20 mouse cellular contexts compared by ENCODE assay signal in the genomic region with DNA sequence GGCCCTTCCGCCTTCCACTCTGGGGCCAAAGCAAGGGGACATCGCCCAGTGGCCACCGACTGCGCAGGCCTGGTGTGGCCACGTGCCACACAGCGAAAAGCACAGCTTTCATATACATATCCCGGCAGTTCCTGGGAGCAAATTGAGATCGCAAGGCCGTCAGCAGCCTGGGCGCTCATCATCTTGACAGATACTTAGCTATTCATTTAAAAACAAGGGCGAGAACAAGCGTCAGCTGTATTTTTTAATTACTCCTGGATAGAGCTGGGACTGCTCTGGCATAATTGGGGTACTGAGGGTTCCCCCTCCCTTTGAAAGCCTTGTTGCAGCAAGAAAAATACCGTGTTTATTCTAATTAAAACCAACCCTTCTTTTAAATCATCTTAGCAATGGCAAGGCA.
DNase-seq lines count a peak whose midpoint lies in the region; ATAC-seq lines count a peak whose summit lies in the region.
"Had no signal": no experiment of that assay in that cellular context is flagged by ENCODE, and none has a peak within 500 bp of the region (broad histone marks: within the 10 kb centered on the region; RNA-seq: fewer than 3 reads in every experiment).

No protein-coding gene starts in this region.

- no peak overlapping the region for H3K4me3 ChIP-seq in midbrain, embryonic 10.5 days
- no peak overlapping the region for H3K4me3 ChIP-seq in midbrain, embryonic 11.5 days (ENCODE audit: low read depth, low read length)
- no peak overlapping the region for H3K4me3 ChIP-seq in forebrain, embryonic 12.5 days (replicated peaks)
- H3K4me3 ChIP-seq in hindbrain, embryonic 14.5 days (replicated peaks; ENCODE audit: low read length): no peak overlapping the region
- H3K4me3 ChIP-seq: embryonic facial prominence, embryonic 12.5 days had no signal

- 91% methylated on average over 13 of the region's 13 CpGs for WGBS in midbrain, embryonic 10.5 days
- 86% methylated on average over 13 of the region's 13 CpGs for WGBS in midbrain, embryonic 11.5 days
- 62% methylated on average over 13 of the region's 13 CpGs for WGBS in forebrain, embryonic 12.5 days
- WGBS in hindbrain, embryonic 14.5 days: 47% methylated on average over 13 of the region's 13 CpGs

- H3K9me3 ChIP-seq in midbrain, embryonic 10.5 days (replicated peaks): no peaks in the 10 kb centered on the region
- no peaks in the 10 kb centered on the region for H3K9me3 ChIP-seq in midbrain, embryonic 11.5 days (ENCODE audit: control insufficient read depth, low read length)
- H3K9me3 ChIP-seq in forebrain, embryonic 12.5 days: no peaks in the 10 kb centered on the region
- H3K9me3 ChIP-seq in hindbrain, embryonic 14.5 days (ENCODE audit: control insufficient read depth, low read length): no peaks in the 10 kb centered on the region
- H3K9me3 ChIP-seq: embryonic facial prominence, embryonic 12.5 days had no signal

- H3K27ac ChIP-seq in midbrain, embryonic 10.5 days (replicated peaks): peak overlapping the region; percentile 72
- H3K27ac ChIP-seq in midbrain, embryonic 11.5 days (ENCODE audit: low read depth, low read length): no peak overlapping the region
- peak overlapping the region; percentile 76 for H3K27ac ChIP-seq in forebrain, embryonic 12.5 days
- peak overlapping the region; percentile 36 for H3K27ac ChIP-seq in hindbrain, embryonic 14.5 days
- H3K27ac ChIP-seq: macrophage had no signal

- peaks cover 22% of the 10 kb centered on the region for H3K36me3 ChIP-seq in midbrain, embryonic 10.5 days
- no peaks in the 10 kb centered on the region for H3K36me3 ChIP-seq in midbrain, embryonic 11.5 days (ENCODE audit: control insufficient read depth, insufficient read depth, low read length)
- H3K36me3 ChIP-seq in forebrain, embryonic 12.5 days (replicated peaks): no peaks in the 10 kb centered on the region; the same call in 1 of the 2 replicates
- no peaks in the 10 kb centered on the region for H3K36me3 ChIP-seq in hindbrain, embryonic 14.5 days (replicated peaks; ENCODE audit: control insufficient read depth, insufficient read depth)
- H3K36me3 ChIP-seq: embryonic facial prominence, embryonic 12.5 days had no signal

- no peak for DNase-seq in midbrain, embryonic 10.5 days (ENCODE audit: low spot score)
- no peak for DNase-seq in midbrain, embryonic 11.5 days (ENCODE audit: low spot score, missing footprints)
- no peak for DNase-seq in hindbrain, embryonic 14.5 days (ENCODE audit: low spot score)
- DNase-seq in retina, postnatal 1 day: peak; percentile 94
- DNase-seq in kidney, postnatal 10 days: no peak
- no peak for DNase-seq in frontal cortex, adult 2 months (ENCODE audit: extremely low spot score in 1 of 2, low spot score in 1 of 2)
- DNase-seq: adrenal gland, postnatal 25 days; B cell, adult 2 months; cerebellum, adult 2 months; heart, postnatal 4 days; layer of hippocampus, postnatal 36 days; left cerebral cortex, postnatal 4 days; lung, embryonic 14.5 days; right cerebral cortex, adult 18-20 months; thymus, postnatal 4 days had no signal

- no peak for ATAC-seq in midbrain, embryonic 11.5 days (ENCODE audit: low FRiP score)
- no peak for ATAC-seq in forebrain, embryonic 12.5 days (ENCODE audit: low FRiP score)
- ATAC-seq in hindbrain, embryonic 14.5 days (ENCODE audit: low FRiP score): no peak
- ATAC-seq: intestine, postnatal 0 days had no signal

- peaks cover 84% of the 10 kb centered on the region for H3K4me1 ChIP-seq in midbrain, embryonic 10.5 days
- H3K4me1 ChIP-seq in midbrain, embryonic 11.5 days (ENCODE audit: control insufficient read depth, insufficient read depth, low read length): peaks cover 26% of the 10 kb centered on the region
- peaks cover 77% of the 10 kb centered on the region for H3K4me1 ChIP-seq in forebrain, embryonic 12.5 days
- peaks cover 61% of the 10 kb centered on the region for H3K4me1 ChIP-seq in hindbrain, embryonic 14.5 days (replicated peaks; ENCODE audit: control insufficient read depth, insufficient read depth, low read length)

- no peaks in the 10 kb centered on the region for H3K27me3 ChIP-seq in midbrain, embryonic 10.5 days (ENCODE audit: low read depth, poor library complexity, severe bottlenecking)
- no peaks in the 10 kb centered on the region for H3K27me3 ChIP-seq in midbrain, embryonic 11.5 days (ENCODE audit: control insufficient read depth, insufficient read depth, low read length)
- H3K27me3 ChIP-seq in forebrain, embryonic 12.5 days: no peaks in the 10 kb centered on the region
- H3K27me3 ChIP-seq in hindbrain, embryonic 14.5 days (ENCODE audit: control insufficient read depth, insufficient read depth, low read length): no peaks in the 10 kb centered on the region
- H3K27me3 ChIP-seq: embryonic facial prominence, embryonic 12.5 days had no signal

- H3K4me2 ChIP-seq in midbrain, embryonic 11.5 days: no peak overlapping the region
- H3K4me2 ChIP-seq in forebrain, embryonic 12.5 days: no peak overlapping the region
- no peak overlapping the region for H3K4me2 ChIP-seq in hindbrain, embryonic 14.5 days (replicated peaks)
- H3K4me2 ChIP-seq: embryonic facial prominence, embryonic 12.5 days; liver, embryonic 11.5 days; lung, embryonic 14.5 days had no signal

- no peak overlapping the region for H3K9ac ChIP-seq in midbrain, embryonic 11.5 days (ENCODE audit: low read length)
- H3K9ac ChIP-seq in forebrain, embryonic 12.5 days: no peak overlapping the region
- H3K9ac ChIP-seq in hindbrain, embryonic 14.5 days: no peak overlapping the region
- H3K9ac ChIP-seq: embryonic facial prominence, embryonic 12.5 days; lung, embryonic 14.5 days had no signal
